Mouse (Mus musculus) lung, postnatal 0 days (tissue): ENCODE measurements around the gene Unc93a2. TPM values are rescaled to one million over a fixed set of nuclear protein-coding genes. Genes with fewer than 3 reads are reported as not detected.
"Not testable (repeated sequence)": the region's sequence is repeated elsewhere in the genome, so short reads cannot be mapped to it uniquely, and the experiment has no call there.

Experiments used
- ATAC-seq: fragments of 200-750 bp; cut with Nextera tagmentation; 2 replicates; pipeline ENCODE4 v1.8.0; 2017; ENCODE audit warnings: moderate library complexity
- DNase-seq: peaks from one replicate; pipeline ENCODE4 v3.0.0-alpha.2; 2016; ENCODE audit warnings: low spot score
- H3K27ac ChIP-seq: fragments of 300-500 bp; sonication (generic); 2 replicates; pipeline ENCODE4 v1.5.1; 2014; ENCODE audit warnings: antibody characterized with exemption, mild to moderate bottlenecking, low read length, mixed read lengths
- H3K27me3 ChIP-seq: fragments of 300-500 bp; sonication (generic); replicated peaks from 2 replicates; pipeline ENCODE4 v1.6.1; 2014; ENCODE audit warnings: low read length, mixed read lengths; ENCODE audit not compliant: insufficient read depth
- H3K36me3 ChIP-seq: fragments of 300-500 bp; sonication (generic); 2 replicates; pipeline ENCODE4 v1.6.1; 2014; ENCODE audit warnings: low read length, mixed read lengths; ENCODE audit not compliant: insufficient read depth
- H3K4me1 ChIP-seq: fragments of 300-500 bp; sonication (generic); 2 replicates; pipeline ENCODE4 v1.6.1; 2014; ENCODE audit warnings: antibody characterized with exemption, low read depth, low read length, mixed read lengths; ENCODE audit not compliant: insufficient read depth
- H3K4me2 ChIP-seq: fragments of 300-500 bp; sonication (generic); replicated peaks from 2 replicates; pipeline ENCODE4 v1.6.1; 2014; ENCODE audit warnings: low read depth, mild to moderate bottlenecking, low read length, moderate library complexity, mixed read lengths
- H3K4me3 ChIP-seq: fragments of 300-500 bp; sonication (generic); 2 replicates; pipeline ENCODE4 v1.5.1; 2014; ENCODE audit warnings: low read depth, low read length
- H3K9ac ChIP-seq: fragments of 300-500 bp; sonication (generic); replicated peaks from 2 replicates; pipeline ENCODE4 v1.6.1; 2014; ENCODE audit warnings: low read depth, mild to moderate bottlenecking
- H3K9me3 ChIP-seq: fragments of 300-500 bp; sonication (generic); 2 replicates; pipeline ENCODE4 v1.6.1; 2016; ENCODE audit warnings: low read length, mixed read lengths
- WGBS: fragments of 180-500 bp; shearing (Covaris S2); extraction: QIAGEN DNeasy Blood & Tissue Kit; methylation state at CpG from one replicate; pipeline ENCODE4 v1.1.7; 2014; 5-methylcytosine and 5-hydroxymethylcytosine counted together
- polyA plus RNA-seq: library from polyadenylated mRNA; unstranded; fragments of >200 nt; fragmentation: Nextera tagmentation; extraction: Ambion mirVana; gene quantifications from 2 replicates; pipeline ENCODE4 v1.2.1, GENCODE M21; 2015

The Unc93a2 gene
- polyA plus RNA-seq, 1 experiment from 2014 or later, result not detected

- not testable (repeated sequence) for H3K4me1 ChIP-seq, H3K9me3 ChIP-seq, ATAC-seq, H3K4me2 ChIP-seq, H3K27ac ChIP-seq, H3K4me3 ChIP-seq, DNase-seq, H3K9ac ChIP-seq, H3K36me3 ChIP-seq, H3K27me3 ChIP-seq
- WGBS, result 100% methylated on average over 1 of the region's 1 CpGs
Observed at GRCm38 (mm10) chr17:7352596-7352995, 32.7 kb downstream of the Unc93a2 start, which contains the start of gene Ttll2. Ttll2 (minus strand) TSS chr17:7352696.

DNA sequence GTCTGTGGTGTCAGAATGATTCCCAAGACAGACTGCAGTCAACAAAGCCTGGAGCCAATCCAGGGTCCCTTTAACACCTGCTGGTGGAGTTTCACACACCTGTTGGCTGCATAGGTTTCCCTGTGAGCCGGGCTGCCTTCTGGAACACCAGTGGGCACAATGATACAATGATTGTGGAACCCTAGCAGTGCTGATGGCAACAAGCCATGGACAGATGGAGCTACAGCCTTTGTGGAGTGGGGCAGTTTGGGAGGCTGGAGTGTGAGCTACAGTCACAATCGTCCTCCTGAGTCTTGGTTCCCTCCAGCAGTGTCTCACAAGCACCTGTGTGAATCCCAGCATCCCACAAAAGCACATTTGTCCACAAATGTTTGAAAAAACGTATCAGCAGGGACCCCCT is 36.5 kb downstream of the Unc93a2 start:
- H3K4me2 ChIP-seq, DNase-seq, H3K36me3 ChIP-seq, ATAC-seq, H3K9me3 ChIP-seq, H3K4me3 ChIP-seq, H3K9ac ChIP-seq, H3K4me1 ChIP-seq, H3K27me3 ChIP-seq, H3K27ac ChIP-seq: not testable (repeated sequence)
- 58% methylated on average over 2 of the region's 3 CpGs for WGBS

- H3K4me2 ChIP-seq, H3K4me3 ChIP-seq, H3K36me3 ChIP-seq, H3K9me3 ChIP-seq, H3K9ac ChIP-seq, H3K27ac ChIP-seq, H3K4me1 ChIP-seq, H3K27me3 ChIP-seq: not testable (repeated sequence)
- peak; percentile 17 for DNase-seq
- 24% methylated on average over 9 of the region's 9 CpGs for WGBS
- peak; percentile 56 for ATAC-seq
Observed at GRCm38 (mm10) chr17:7337381-7337780, 47.9 kb downstream of the Unc93a2 start.

GRCm38 (mm10) chr17:7332745-7333144 is 52.5 kb downstream of the Unc93a2 start:
- WGBS, result 44% methylated on average over 2 of the region's 5 CpGs
- DNase-seq, H3K9ac ChIP-seq, ATAC-seq, H3K27me3 ChIP-seq, H3K4me3 ChIP-seq, H3K36me3 ChIP-seq, H3K4me1 ChIP-seq, H3K27ac ChIP-seq, H3K9me3 ChIP-seq, H3K4me2 ChIP-seq: not testable (repeated sequence)

DNA sequence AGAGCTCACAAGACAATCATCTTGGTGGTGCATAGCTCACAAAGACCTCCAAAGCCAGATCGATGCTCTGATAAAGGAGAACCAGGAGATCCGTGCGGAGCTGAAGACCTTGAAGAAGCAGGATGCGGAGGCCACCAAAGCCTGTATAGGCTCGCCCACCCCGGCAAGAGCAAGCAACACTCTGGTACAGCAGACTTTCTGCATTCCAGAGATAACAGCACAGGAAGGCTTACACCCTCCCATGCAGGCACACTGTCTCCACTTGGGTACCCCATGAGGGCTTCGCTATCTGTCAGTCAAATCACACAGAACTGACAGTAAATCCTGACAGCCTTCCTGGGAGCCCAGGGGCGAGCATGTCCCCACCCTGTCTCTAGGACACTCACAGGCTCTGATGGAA is 58.8 kb downstream of the Unc93a2 start:
- H3K36me3 ChIP-seq, H3K4me2 ChIP-seq, H3K27ac ChIP-seq, H3K9me3 ChIP-seq, DNase-seq, H3K9ac ChIP-seq, H3K4me1 ChIP-seq, ATAC-seq, H3K4me3 ChIP-seq, H3K27me3 ChIP-seq: not testable (repeated sequence)
- 43% methylated on average over 3 of the region's 8 CpGs for WGBS

- WGBS, result 81% methylated on average over 3 of the region's 5 CpGs
- not testable (repeated sequence) for H3K36me3 ChIP-seq, H3K27ac ChIP-seq, H3K9me3 ChIP-seq, ATAC-seq, H3K27me3 ChIP-seq, H3K4me2 ChIP-seq, H3K4me3 ChIP-seq, DNase-seq, H3K9ac ChIP-seq, H3K4me1 ChIP-seq
Observed at GRCm38 (mm10) chr17:7324346-7324745, 60.9 kb downstream of the Unc93a2 start, which contains the start of gene Tcp10a. Tcp10a (plus strand) TSS chr17:7324646.

- not testable (repeated sequence) for H3K27me3 ChIP-seq, H3K4me1 ChIP-seq, H3K9me3 ChIP-seq, H3K4me3 ChIP-seq, H3K36me3 ChIP-seq, DNase-seq, ATAC-seq, H3K27ac ChIP-seq, H3K4me2 ChIP-seq, H3K9ac ChIP-seq
- WGBS, result 89% methylated on average over 6 of the region's 6 CpGs
Observed at GRCm38 (mm10) chr17:7319789-7320188, 65.5 kb downstream of the Unc93a2 start.

DNA sequence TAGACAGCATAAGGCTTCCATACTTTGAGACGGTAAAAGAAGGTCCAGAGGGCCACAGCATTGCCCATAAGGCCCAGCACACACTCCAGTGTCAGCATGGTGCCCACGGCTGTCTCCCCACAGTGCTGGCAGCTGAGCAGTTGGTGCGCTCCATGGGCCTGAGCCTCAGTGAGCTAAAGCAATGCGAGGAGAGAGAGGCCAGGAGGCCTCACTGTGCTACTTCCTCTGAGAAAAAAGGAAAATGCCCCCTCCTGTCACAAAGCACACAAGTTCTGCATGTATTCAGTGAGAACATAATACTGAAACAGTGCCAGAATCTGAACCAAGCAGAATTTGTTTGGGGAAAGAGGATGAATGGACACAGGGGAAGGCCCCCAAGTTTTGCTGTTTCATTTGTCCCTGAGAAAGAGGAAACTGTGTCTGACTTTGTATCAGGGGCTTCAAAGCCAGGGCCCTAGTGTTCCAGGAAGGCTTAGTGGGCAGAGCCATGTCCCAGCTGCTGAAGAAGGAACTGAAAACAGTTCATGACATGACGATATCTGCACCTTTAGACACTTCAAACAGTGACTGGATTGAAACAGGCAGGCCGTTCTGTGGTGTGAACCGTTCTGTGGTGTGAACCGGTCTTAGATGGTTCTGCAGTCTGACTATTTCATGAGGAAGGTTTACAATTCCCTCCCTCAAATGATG is 69.4 kb downstream of the Unc93a2 start:
- not testable (repeated sequence) for H3K36me3 ChIP-seq, H3K9me3 ChIP-seq, DNase-seq, H3K9ac ChIP-seq, H3K27ac ChIP-seq, H3K27me3 ChIP-seq, H3K4me2 ChIP-seq, H3K4me1 ChIP-seq, H3K4me3 ChIP-seq
- peak; percentile 28; the same call in 1 of the 2 replicates for ATAC-seq
- WGBS, result 81% methylated on average over 6 of the region's 8 CpGs
